Mouse (Mus musculus) right cerebral cortex, adult 18-20 months (tissue): Measurements from ENCODE around the gene 1810009J06Rik.
"Not testable (repeated sequence)": the region's sequence is repeated elsewhere in the genome, so short reads cannot be mapped to it uniquely, and the experiment has no call there.

Experiments used
- DNase-seq: peaks from one replicate; pipeline ENCODE4 v3.0.0; 2022; ENCODE audit warnings: mixed read lengths

The 1810009J06Rik gene

DNA sequence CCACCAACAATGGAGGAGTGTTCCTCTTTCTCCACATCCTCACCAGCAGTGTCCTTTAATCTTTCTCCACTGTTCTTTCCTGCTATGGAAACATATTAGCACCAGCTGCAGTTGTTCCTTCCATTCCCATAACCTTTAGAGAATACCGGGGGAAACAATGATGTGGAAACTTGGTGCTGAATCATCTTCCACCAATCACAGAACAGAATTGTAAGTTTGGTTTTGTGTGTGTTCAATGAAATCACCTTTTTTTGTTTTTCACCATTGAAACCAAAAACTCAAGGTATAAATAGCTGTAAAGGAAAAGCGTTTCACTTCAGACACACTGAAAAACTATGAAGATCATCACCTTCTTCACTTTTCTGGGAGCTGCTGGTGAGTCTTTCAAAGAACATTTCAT, at the start of gene 1810009J06Rik:
Gene 1810009J06Rik, plus strand, starts transcription at position 301 of the 400 bp plus-strand sequence.
- not testable (repeated sequence) for DNase-seq

DNA sequence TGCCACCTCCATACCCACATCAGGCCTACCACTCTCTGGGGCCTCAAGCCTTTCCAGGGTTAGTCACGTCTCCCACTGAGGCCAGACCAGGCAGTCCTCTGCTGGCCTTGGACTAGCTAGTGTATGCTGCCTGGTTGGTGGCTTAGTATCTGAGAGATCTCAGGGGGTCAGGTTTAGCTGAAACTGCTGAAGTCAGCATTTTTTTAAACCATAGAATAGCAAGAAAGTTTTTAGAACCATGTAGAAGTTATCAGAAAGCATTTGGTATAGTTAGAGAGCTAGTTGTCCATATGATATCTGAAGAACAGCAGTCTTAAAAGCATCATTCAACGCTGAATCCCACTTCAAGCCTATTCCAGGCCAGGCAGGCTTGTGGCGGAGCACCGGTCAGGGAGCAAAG, 44.6 kb upstream of the 1810009J06Rik start:
- DNase-seq: no peak

DNA sequence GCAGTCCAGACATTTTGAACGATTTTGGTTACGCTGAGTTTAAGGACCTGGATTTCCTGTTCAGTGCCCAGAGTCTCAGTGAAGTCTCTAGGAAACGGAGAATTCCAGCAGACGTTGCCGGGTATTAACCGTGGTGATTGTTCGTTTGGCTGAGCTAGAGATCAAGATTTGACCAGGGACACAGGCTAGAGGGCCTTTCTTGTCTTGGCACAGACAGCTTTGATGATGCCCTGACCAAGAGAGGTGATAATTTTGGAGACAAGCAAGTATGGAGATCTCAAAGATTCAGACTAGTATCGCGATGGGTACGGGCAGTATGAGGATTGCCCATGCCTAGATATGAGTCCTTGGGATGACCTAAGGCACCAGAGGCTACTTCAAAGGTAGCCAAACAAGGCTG, 24.1 kb upstream of the 1810009J06Rik start, which contains the start of gene 1700074P13Rik:
Gene 1700074P13Rik, minus strand, starts transcription at position 101 of the 400 bp plus-strand sequence.
- DNase-seq: no peak

- no peak for DNase-seq
These were observed 12.8 kb upstream of the 1810009J06Rik start, which contains the start of gene Gm4744 for GRCm38 (mm10) chr6:40951770-40952169. Gene Gm4744, minus strand, starts transcription at chr6:40951870.

DNA sequence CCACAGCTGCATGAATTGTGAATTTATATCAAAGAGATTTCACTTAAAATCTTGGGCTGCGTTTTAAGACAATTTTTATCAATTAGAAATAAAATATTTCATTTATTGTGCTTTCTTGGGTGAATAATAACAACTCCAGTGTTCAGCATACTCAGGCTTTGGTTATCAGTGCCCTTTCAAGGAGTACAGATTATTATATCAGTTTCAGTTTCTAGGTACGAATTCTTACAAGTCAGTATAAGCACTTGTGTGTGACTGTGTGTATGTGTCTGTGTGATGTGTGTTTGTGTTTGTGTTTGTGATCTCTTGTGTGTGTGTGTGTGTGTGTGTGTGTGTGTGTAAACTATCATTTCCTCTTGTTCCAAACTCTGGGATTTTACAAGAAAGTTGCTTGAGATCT, 10.8 kb upstream of the 1810009J06Rik start:
- DNase-seq: no peak

- DNase-seq: not testable (repeated sequence)
These were observed 34.8 kb downstream of the 1810009J06Rik start, which contains the start of gene Gm2663 for GRCm38 (mm10) chr6:40999379-40999778. Gene Gm2663, minus strand, starts transcription at chr6:40999479.

DNA sequence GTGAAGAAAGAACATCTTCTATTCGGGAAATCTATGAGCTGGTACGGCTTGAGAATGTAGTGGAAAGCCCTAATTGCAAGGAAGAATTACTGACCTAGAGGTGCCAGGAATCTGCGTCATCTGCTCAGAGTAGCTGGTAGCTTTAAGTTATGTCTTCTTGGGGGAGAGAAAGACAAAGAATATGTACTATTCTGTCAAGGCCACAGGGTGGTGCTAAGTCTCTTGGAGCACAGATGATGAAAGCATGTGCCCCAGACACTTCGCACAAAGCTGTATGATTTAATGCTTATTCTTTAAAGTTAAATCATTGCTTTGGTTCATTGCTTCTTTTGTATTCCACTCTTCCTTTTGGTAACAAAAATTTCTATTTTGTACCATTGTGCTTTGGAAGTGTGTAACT, 50.5 kb downstream of the 1810009J06Rik start:
- DNase-seq: no peak
